Mouse (Mus musculus) hindbrain, embryonic 11.5 days (tissue): Measurements from ENCODE around the gene Bnc1. TPM values are rescaled to one million over a fixed set of nuclear protein-coding genes. Genes with fewer than 3 reads are reported as not detected.
A peak's percentile ranks its signal among the peaks of the same experiment; 100 is the strongest.

Experiments used
- ATAC-seq: fragments of 200-750 bp; cut with Nextera tagmentation; 2 replicates; pipeline ENCODE4 v1.8.0; 2017; ENCODE audit warnings: mild to moderate bottlenecking, moderate TSS enrichment, moderate library complexity; ENCODE audit not compliant: low FRiP score
- DNase-seq: peaks from one replicate; pipeline ENCODE4 v3.0.0-alpha.2; 2015; ENCODE audit warnings: low spot score
- H3K27ac ChIP-seq: fragments of 300-500 bp; sonication (generic); 2 replicates; pipeline ENCODE4 v1.5.1; 2014; ENCODE audit warnings: mild to moderate bottlenecking, low read depth, low read length
- H3K27me3 ChIP-seq: fragments of 300-500 bp; sonication (generic); 2 replicates; pipeline ENCODE4 v1.6.1; 2014; ENCODE audit warnings: mild to moderate bottlenecking, low read length, moderate library complexity, mixed read lengths; ENCODE audit not compliant: control insufficient read depth, insufficient read depth
- H3K36me3 ChIP-seq: fragments of 300-500 bp; sonication (generic); 2 replicates; pipeline ENCODE4 v1.6.1; 2014; ENCODE audit warnings: mild to moderate bottlenecking, low read length, moderate library complexity, mixed read lengths; ENCODE audit not compliant: control insufficient read depth, insufficient read depth
- H3K4me1 ChIP-seq: fragments of 300-500 bp; sonication (generic); replicated peaks from 2 replicates; pipeline ENCODE4 v1.6.1; 2014; ENCODE audit warnings: low read length, mixed read lengths; ENCODE audit not compliant: control insufficient read depth, insufficient read depth
- H3K4me2 ChIP-seq: fragments of 300-500 bp; sonication (generic); replicated peaks from 2 replicates; pipeline ENCODE4 v1.6.1; 2014; ENCODE audit warnings: mild to moderate bottlenecking, low read depth, low read length
- H3K4me3 ChIP-seq: fragments of 300-500 bp; sonication (generic); 2 replicates; pipeline ENCODE4 v1.5.1; 2014; ENCODE audit warnings: low read depth, low read length
- H3K9ac ChIP-seq: fragments of 300-500 bp; sonication (generic); 2 replicates; pipeline ENCODE4 v1.6.1; 2014; ENCODE audit warnings: low read depth, low read length
- H3K9me3 ChIP-seq: fragments of 300-500 bp; sonication (generic); 2 replicates; pipeline ENCODE4 v1.6.1; 2016; ENCODE audit warnings: low read length; ENCODE audit not compliant: control insufficient read depth
- WGBS: fragments of 180-500 bp; shearing (Covaris S2); extraction: QIAGEN DNeasy Blood & Tissue Kit; methylation state at CpG from one replicate; pipeline ENCODE4 v1.1.7; 2014; 5-methylcytosine and 5-hydroxymethylcytosine counted together
- polyA plus RNA-seq: library from polyadenylated mRNA; unstranded; fragments of >200 nt; fragmentation: Nextera tagmentation; extraction: Ambion mirVana; gene quantifications from 2 replicates; pipeline ENCODE4 v1.2.1, GENCODE M21; 2014

The Bnc1 gene
- 0.59 and 0.81 TPM in 2 replicates for polyA plus RNA-seq

DNA sequence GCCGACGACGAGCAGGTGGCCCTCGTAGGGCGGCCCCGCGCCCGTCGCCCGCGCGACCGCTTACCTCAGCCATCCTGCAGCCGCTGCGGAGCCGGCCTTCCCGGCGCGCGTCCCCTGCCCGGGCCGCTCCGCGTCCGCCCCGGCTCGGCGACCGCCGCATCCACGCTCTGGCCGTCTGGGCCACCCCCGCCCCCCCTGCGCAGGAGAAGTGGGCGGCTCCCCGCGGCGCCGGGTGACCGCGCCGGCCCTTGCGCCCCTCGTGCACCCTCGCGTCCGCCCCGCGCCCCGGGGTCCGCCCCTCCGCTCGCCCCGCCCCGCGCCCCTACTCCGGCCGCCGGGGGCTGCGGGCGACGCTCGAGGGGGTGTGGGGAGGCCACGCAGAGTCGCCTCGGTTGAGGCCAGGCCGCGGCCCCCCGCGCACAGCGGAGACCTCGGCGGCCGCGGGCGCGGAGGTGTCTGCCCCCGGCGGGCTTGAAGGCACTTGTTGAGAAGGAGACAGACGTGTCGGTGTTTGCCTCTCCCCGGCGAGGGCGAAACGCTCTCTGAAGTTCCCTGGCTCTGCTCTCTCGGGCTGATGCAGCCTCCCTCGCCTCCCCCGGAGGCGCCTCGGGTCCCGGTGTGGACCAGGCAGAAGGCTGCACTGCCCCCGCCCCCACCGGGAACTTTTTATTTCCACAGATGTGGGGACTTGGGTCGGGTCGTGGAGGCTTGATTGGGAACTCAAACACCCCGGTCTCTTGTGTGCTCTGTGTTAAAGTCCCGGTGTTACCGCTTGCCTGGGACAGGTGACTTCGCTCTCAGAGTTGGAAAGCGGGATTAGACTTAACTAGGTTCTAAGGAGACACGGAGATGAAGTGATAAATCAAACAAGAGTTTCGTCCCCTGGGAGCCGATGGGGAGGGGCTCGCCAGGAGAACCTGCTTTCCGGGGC is at the start of gene Bnc1:
Gene Bnc1 (minus strand): TSS at position 162 of the 931 bp plus-strand sequence.
- WGBS = under 1% methylated on average over 89 of the region's 105 CpGs

DNA sequence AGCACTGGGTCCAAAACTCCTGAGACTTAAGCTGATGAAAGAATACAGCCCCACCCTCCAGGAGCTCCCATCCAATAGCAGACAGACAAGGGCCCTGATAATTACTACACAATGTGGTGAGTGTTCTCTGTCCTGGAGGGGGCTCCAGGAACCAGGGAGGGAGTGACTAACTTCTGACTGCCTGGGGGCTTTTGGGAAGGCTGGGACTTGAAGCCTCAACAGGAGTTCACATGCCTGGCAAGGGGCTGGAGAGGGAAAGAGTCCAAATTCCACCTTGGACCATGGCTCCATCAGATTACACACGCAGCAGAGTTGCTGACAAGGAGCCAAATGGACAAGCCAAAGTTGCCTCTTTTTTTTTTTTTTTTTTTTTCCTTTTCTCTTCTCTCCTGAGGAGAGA is 41.3 kb upstream of the Bnc1 start:
- Histone ChIP-seq H3K4me3 (no peak overlapping the region), H3K4me1 (no peaks in the 10 kb centered on the region), H3K36me3 (no peaks in the 10 kb centered on the region), H3K27ac (no peak overlapping the region), H3K9ac (no peak overlapping the region), H3K4me2 (no peak overlapping the region), H3K27me3 (no peaks in the 10 kb centered on the region), H3K9me3 (no peaks in the 10 kb centered on the region)
- ATAC-seq (no peak), DNase-seq (no peak)
- WGBS = 61% methylated on average over 1 of the region's 1 CpGs

More for the DNA sequence above, at the start of gene Bnc1:
- DNase-seq (peak; percentile 58), ATAC-seq (peak; percentile 63)
- Histone ChIP-seq H3K36me3 (no peaks in the 10 kb centered on the region), H3K4me1 (peaks cover 6% of the 10 kb centered on the region; the same call in 1 of the 2 replicates), H3K27ac (no peak within 1 kb of the TSS), H3K9ac (peak within 1 kb of the TSS; percentile 45), H3K27me3 (peaks cover 53% of the 10 kb centered on the region), H3K4me3 (peak within 1 kb of the TSS; percentile 48), H3K4me2 (peak within 1 kb of the TSS; percentile 92), H3K9me3 (no peaks in the 10 kb centered on the region)

GRCm38 (mm10) chr7:82029666-82030065 is 37.6 kb upstream of the Bnc1 start:
- H3K27me3 ChIP-seq = no peaks in the 10 kb centered on the region
- H3K9me3 ChIP-seq = no peaks in the 10 kb centered on the region
- 63% methylated on average over 9 of the region's 9 CpGs for WGBS
- no peak overlapping the region for H3K4me2 ChIP-seq
- H3K9ac ChIP-seq = no peak overlapping the region
- no peak for ATAC-seq
- no peak overlapping the region for H3K27ac ChIP-seq
- H3K4me1 ChIP-seq = no peaks in the 10 kb centered on the region
- no peaks in the 10 kb centered on the region for H3K36me3 ChIP-seq
- no peak for DNase-seq
- no peak overlapping the region for H3K4me3 ChIP-seq

DNA sequence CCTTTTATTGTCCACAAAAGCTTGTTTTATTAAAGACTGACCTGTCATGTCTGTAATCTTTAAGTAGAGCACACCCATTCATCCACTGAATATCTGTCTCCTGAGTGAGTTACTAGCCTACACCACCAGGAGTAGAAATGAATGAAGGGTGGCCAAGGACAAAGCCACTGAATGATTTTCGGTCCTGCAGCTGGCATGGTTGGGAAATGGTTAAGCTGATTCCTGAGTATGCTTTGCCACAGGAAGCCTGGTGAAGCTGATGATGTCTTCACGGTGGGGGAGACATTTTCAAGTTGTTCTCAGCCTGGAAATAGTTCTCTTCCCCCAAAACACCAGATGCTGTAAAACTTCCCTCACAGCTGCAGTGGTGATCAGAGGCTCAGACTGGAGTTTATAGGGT is 33.7 kb upstream of the Bnc1 start:
- Histone ChIP-seq H3K4me3 (no peak overlapping the region), H3K27me3 (no peaks in the 10 kb centered on the region), H3K4me1 (no peaks in the 10 kb centered on the region), H3K9ac (no peak overlapping the region), H3K4me2 (no peak overlapping the region), H3K36me3 (no peaks in the 10 kb centered on the region), H3K9me3 (no peaks in the 10 kb centered on the region), H3K27ac (no peak overlapping the region)
- DNase-seq = no peak
- no peak for ATAC-seq
- WGBS = 65% methylated on average over 2 of the region's 2 CpGs

DNA sequence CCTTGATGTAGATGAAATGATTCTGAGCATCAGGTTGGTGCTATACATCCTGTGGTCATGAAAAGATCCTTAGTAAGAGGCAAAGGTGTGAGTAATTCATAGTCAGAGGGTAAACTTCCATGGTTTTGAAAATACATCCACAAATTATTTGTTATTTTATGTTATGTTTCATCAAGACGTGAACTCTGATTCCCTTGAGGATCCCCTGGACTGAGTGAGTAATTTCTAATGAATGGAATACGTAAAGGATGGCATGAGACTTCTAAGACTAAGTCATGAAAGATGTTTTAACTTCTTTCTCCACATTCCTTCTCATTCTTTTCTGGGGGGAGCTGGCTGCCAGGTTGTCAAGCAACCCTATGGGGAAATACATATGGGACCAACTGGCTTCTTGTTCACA is 31.6 kb upstream of the Bnc1 start:
- H3K4me3 ChIP-seq = no peak overlapping the region
- WGBS = 89% methylated on average over 2 of the region's 2 CpGs
- H3K27ac ChIP-seq = no peak overlapping the region
- H3K9ac ChIP-seq = no peak overlapping the region
- DNase-seq (no peak), ATAC-seq (no peak)
- no peaks in the 10 kb centered on the region for H3K36me3 ChIP-seq
- no peaks in the 10 kb centered on the region for H3K9me3 ChIP-seq
- no peak overlapping the region for H3K4me2 ChIP-seq
- H3K27me3 ChIP-seq = no peaks in the 10 kb centered on the region
- H3K4me1 ChIP-seq = no peaks in the 10 kb centered on the region

DNA sequence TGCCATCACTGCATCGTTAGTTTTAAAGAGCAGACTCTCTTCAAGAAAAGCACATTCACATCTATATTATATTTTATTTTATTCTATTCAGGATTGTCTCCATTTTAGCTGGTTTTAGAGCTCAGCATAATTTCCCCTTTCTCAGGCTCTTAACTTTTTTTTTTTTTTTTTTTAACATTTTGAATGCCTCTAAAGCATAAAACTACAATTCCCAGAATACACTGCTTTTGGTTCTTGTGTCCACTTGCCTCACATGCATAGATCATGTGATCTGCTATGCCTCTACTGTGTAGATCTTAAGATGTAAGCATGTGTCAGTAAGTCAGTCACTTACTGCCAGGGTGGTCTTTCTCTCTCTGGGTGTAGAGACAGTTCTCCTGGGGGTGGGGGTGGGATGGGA is 30.3 kb upstream of the Bnc1 start:
- 97% methylated on average over 1 of the region's 1 CpGs for WGBS
- no peaks in the 10 kb centered on the region for H3K9me3 ChIP-seq
- ATAC-seq (no peak), DNase-seq (no peak)
- no peak overlapping the region for H3K27ac ChIP-seq
- no peaks in the 10 kb centered on the region for H3K36me3 ChIP-seq
- no peak overlapping the region for H3K4me2 ChIP-seq
- H3K27me3 ChIP-seq = no peaks in the 10 kb centered on the region; the same call in 1 of the 2 replicates
- H3K9ac ChIP-seq = no peak overlapping the region
- no peaks in the 10 kb centered on the region for H3K4me1 ChIP-seq
- H3K4me3 ChIP-seq = no peak overlapping the region

GRCm38 (mm10) chr7:82018031-82018430 is 25.9 kb upstream of the Bnc1 start:
- H3K36me3 ChIP-seq = no peaks in the 10 kb centered on the region
- H3K9ac ChIP-seq = no peak overlapping the region
- no peaks in the 10 kb centered on the region; the same call in 1 of the 2 replicates for H3K27me3 ChIP-seq
- no peak for ATAC-seq
- no peaks in the 10 kb centered on the region for H3K9me3 ChIP-seq
- no peak overlapping the region for H3K27ac ChIP-seq
- no peak overlapping the region for H3K4me2 ChIP-seq
- no peaks in the 10 kb centered on the region for H3K4me1 ChIP-seq
- no peak overlapping the region for H3K4me3 ChIP-seq
- 95% methylated on average over 2 of the region's 2 CpGs for WGBS
- no peak for DNase-seq

DNA sequence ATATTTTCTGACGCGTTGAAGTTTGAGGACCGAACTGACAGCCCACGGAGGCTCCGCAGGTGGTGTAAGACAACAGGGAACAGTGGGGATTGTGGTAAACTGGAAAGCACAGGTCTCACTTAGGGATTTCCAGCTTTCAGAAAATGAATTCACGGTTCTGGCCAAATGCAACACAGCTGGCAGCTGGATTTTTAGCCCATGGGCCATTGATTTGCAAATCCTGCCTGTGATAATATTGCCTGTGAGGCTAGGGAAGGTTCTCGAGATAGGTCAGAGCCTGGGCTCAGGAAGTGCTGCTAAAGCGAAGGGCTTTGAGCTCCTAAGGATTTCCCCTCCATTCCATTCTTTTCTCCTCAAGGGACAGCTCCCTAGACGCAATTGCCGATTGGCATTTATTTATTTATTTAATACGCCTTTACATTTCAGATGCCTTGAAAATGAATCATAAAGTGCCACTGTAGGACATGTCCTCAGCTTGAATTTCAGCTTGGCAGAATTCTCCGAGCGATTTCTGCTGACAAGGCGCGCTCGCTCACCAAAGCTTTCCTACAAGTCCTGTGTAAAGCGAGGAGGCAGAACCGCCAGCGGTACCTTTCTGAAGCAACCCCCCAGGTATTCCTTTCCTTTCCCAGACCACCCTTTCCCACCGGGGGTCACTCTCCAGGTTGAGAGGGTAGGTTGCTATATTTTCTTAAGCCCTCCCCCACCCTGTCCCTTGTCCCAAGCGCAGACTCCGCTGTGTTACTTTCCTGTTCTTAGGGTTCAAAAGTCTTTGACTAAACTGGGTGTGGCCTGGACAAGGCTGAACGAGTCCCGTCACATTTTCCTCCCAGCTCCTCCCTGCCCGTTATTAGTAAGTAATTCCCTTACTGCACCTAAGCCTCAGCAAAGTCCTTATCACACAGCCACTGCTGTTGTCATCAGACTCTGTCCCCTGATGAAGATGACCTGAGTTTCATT is 24.9 kb upstream of the Bnc1 start:
- WGBS = 6% methylated on average over 25 of the region's 25 CpGs
- Histone ChIP-seq H3K4me1 (no peaks in the 10 kb centered on the region), H3K9ac (no peak overlapping the region), H3K27ac (no peak overlapping the region), H3K27me3 (no peaks in the 10 kb centered on the region; the same call in 1 of the 2 replicates), H3K36me3 (no peaks in the 10 kb centered on the region), H3K4me3 (no peak overlapping the region), H3K9me3 (no peaks in the 10 kb centered on the region), H3K4me2 (0 out of 2 replicates have a peak overlapping the region, but pooled peaks have one; percentile 2)
- DNase-seq (no peak), ATAC-seq (no peak)
